Mouse (Mus musculus) left cerebral cortex, postnatal 14 days (tissue): Measurements from ENCODE around the gene Fev. TPM values are rescaled to one million over a fixed set of nuclear protein-coding genes. Genes with fewer than 3 reads are reported as not detected.

ENCODE experiments used
- DNase-seq, 2 experiments: peaks; one replicate each; pipeline ENCODE4 v3.0.0; 2021 to 2022; ENCODE audit warnings: low spot score in 2 of 2, mixed read lengths in 1 of 2
- intact Hi-C: fragments of 180-260 bp; cut with DNase I; formaldehyde crosslinking; loops from one replicate; pipeline ENCODE4 v1.15.1; 2025
- long read RNA-seq, 2 experiments: library from polyadenylated mRNA; stranded (forward); transcript quantifications; one replicate each; pipeline ENCODE4 v2.0.0; 2021
- total RNA-seq, 2 experiments: library from RNA; stranded (reverse); gene quantifications; 2 replicates each; pipeline ENCODE4 v1.2.3; 2021

Gene Fev
- not detected for total RNA-seq
- long read RNA-seq, experiment 1, result 0 reads
- long read RNA-seq, experiment 2, result 0 reads

- no peak for DNase-seq
- intact Hi-C loops, result loop anchor here (10.0 kb wide), 1 partner anchor 241 kb away; no protein-coding TSS in a partner anchor
Observed at GRCm38 (mm10) chr1:74885369-74886042, at the start of gene Fev. TSS of gene Fev (minus strand) at chr1:74885419.

GRCm38 (mm10) chr1:74927621-74928296 lies 42.5 kb upstream of the Fev start:
- intact Hi-C loops, result no loop called here
- no peak for DNase-seq

GRCm38 (mm10) chr1:74926721-74927120 lies 41.5 kb upstream of the Fev start:
- peak; percentile 16 to 54 for DNase-seq
- intact Hi-C loops, result no loop called here

- intact Hi-C loops, result no loop called here
- no peak for DNase-seq
Observed at GRCm38 (mm10) chr1:74924464-74924863, 39.2 kb upstream of the Fev start.

GRCm38 (mm10) chr1:74915706-74916105 lies 30.5 kb upstream of the Fev start:
- intact Hi-C loops, result no loop called here
- DNase-seq, result no peak

- intact Hi-C loops, result no loop called here
- no peak for DNase-seq
Observed at GRCm38 (mm10) chr1:74902191-74902590, 17.0 kb upstream of the Fev start.

GRCm38 (mm10) chr1:74901686-74902085 lies 16.5 kb upstream of the Fev start:
- peak; percentile 57 to 74 for DNase-seq
- intact Hi-C loops, result no loop called here

- intact Hi-C loops, result no loop called here
- no peak for DNase-seq
Observed at GRCm38 (mm10) chr1:74900341-74901285, 15.4 kb upstream of the Fev start.

- intact Hi-C loops, result no loop called here
Observed at GRCm38 (mm10) chr1:74898656-74899431, 13.6 kb upstream of the Fev start.

GRCm38 (mm10) chr1:74897976-74898375 lies 12.8 kb upstream of the Fev start:
- intact Hi-C loops, result no loop called here
- no peak for DNase-seq

More at GRCm38 (mm10) chr1:74898656-74899431, 13.6 kb upstream of the Fev start:
- DNase-seq, result no peak

GRCm38 (mm10) chr1:74894966-74895365 lies 9.7 kb upstream of the Fev start:
- peak; percentile 70 to 77 for DNase-seq
- intact Hi-C loops, result no loop called here

- peak; percentile 49 to 61 for DNase-seq
- intact Hi-C loops, result no loop called here
Observed at GRCm38 (mm10) chr1:74893134-74893855, 8.1 kb upstream of the Fev start, which contains the start of gene Cryba2. TSS of gene Cryba2 (minus strand) at chr1:74893143.

- no peak for DNase-seq
- intact Hi-C loops, result no loop called here
Observed at GRCm38 (mm10) chr1:74892351-74893133, 7.3 kb upstream of the Fev start.

GRCm38 (mm10) chr1:74891513-74891912 lies 6.3 kb upstream of the Fev start:
- intact Hi-C loops, result no loop called here
- DNase-seq, result no peak

- no peak for DNase-seq
- intact Hi-C loops, result loop anchor here (10.0 kb wide), 1 partner anchor 240 kb away; no protein-coding TSS in a partner anchor
Observed at GRCm38 (mm10) chr1:74884196-74885141, 750 bp downstream of the Fev start.

GRCm38 (mm10) chr1:74883441-74883840 lies 1.8 kb downstream of the Fev start:
- DNase-seq, result no peak
- intact Hi-C loops, result loop anchor here (10.0 kb wide), 1 partner anchor 239 kb away; no protein-coding TSS in a partner anchor
